Mouse (Mus musculus) forebrain, embryonic 14.5 days (tissue): ENCODE measurements at regions not wholly inside any gene's neighbourhood (a gene's known extent, or its start where the extent isn't known, plus 50 kb on each side); places are given as distances from the start of the nearest gene placed in this dataset.
A peak's percentile ranks its signal among the peaks of the same experiment; 100 is the strongest.

Experiments used
- ATAC-seq: fragments of 200-750 bp; cut with Nextera tagmentation; 2 replicates; pipeline ENCODE4 v1.8.0; 2017; ENCODE audit warnings: mild to moderate bottlenecking, moderate library complexity
- DNase-seq: peaks from one replicate; pipeline ENCODE4 v3.0.0-alpha.2; 2015; ENCODE audit warnings: low spot score
- H3K27ac ChIP-seq: fragments of 300-500 bp; sonication (generic); 2 replicates; pipeline ENCODE4 v1.5.1; 2014; ENCODE audit warnings: low read depth, mild to moderate bottlenecking, control low read depth, low read length, moderate library complexity
- H3K27me3 ChIP-seq: fragments of 300-500 bp; sonication (generic); replicated peaks from 2 replicates; pipeline ENCODE4 v1.6.1; 2014; ENCODE audit warnings: low read length, control low read depth, mixed read lengths; ENCODE audit not compliant: control insufficient read depth, insufficient read depth
- H3K36me3 ChIP-seq: fragments of 300-500 bp; sonication (generic); 2 replicates; pipeline ENCODE4 v1.6.1; 2014; ENCODE audit warnings: low read length, control low read depth; ENCODE audit not compliant: control insufficient read depth, insufficient read depth
- H3K4me1 ChIP-seq: fragments of 300-500 bp; sonication (generic); 2 replicates; pipeline ENCODE4 v1.6.1; 2014; ENCODE audit warnings: antibody characterized with exemption, low read length, control low read depth; ENCODE audit not compliant: control insufficient read depth, insufficient read depth
- H3K4me2 ChIP-seq: fragments of 300-500 bp; sonication (generic); 2 replicates; pipeline ENCODE4 v1.6.1; 2014; ENCODE audit warnings: mild to moderate bottlenecking, control low read depth, low read length
- H3K4me3 ChIP-seq: fragments of 300-500 bp; sonication (generic); 2 replicates; pipeline ENCODE4 v1.5.1; 2014; ENCODE audit warnings: low read depth, low read length, control low read depth
- H3K9ac ChIP-seq: fragments of 300-500 bp; sonication (generic); 2 replicates; pipeline ENCODE4 v1.6.1; 2014; ENCODE audit warnings: mild to moderate bottlenecking, low read length, control low read depth, moderate library complexity
- H3K9me3 ChIP-seq: fragments of 300-500 bp; sonication (generic); replicated peaks from 2 replicates; pipeline ENCODE4 v1.6.1; 2016; ENCODE audit warnings: low read length, control low read depth, mixed read lengths; ENCODE audit not compliant: control insufficient read depth
- WGBS: fragments of 180-500 bp; shearing (Covaris S2); extraction: QIAGEN DNeasy Blood & Tissue Kit; methylation state at CpG from one replicate; pipeline ENCODE4 v1.1.7; 2014; 5-methylcytosine and 5-hydroxymethylcytosine counted together

- Histone ChIP-seq H3K9me3 (no peaks in the 10 kb centered on the region), H3K27me3 (no peaks in the 10 kb centered on the region), H3K27ac (no peak overlapping the region), H3K36me3 (no peaks in the 10 kb centered on the region), H3K4me3 (no peak overlapping the region), H3K9ac (no peak overlapping the region), H3K4me1 (no peaks in the 10 kb centered on the region), H3K4me2 (no peak overlapping the region)
- DNase-seq (peak; percentile 41), ATAC-seq (0 out of 2 replicates have a peak, but pooled peaks have one; percentile 23)
- 62% methylated on average over 1 of the region's 1 CpGs for WGBS
These were observed 3344.8 kb upstream of the Gm6569 start for GRCm38 (mm10) chr15:70489548-70489947.

DNA sequence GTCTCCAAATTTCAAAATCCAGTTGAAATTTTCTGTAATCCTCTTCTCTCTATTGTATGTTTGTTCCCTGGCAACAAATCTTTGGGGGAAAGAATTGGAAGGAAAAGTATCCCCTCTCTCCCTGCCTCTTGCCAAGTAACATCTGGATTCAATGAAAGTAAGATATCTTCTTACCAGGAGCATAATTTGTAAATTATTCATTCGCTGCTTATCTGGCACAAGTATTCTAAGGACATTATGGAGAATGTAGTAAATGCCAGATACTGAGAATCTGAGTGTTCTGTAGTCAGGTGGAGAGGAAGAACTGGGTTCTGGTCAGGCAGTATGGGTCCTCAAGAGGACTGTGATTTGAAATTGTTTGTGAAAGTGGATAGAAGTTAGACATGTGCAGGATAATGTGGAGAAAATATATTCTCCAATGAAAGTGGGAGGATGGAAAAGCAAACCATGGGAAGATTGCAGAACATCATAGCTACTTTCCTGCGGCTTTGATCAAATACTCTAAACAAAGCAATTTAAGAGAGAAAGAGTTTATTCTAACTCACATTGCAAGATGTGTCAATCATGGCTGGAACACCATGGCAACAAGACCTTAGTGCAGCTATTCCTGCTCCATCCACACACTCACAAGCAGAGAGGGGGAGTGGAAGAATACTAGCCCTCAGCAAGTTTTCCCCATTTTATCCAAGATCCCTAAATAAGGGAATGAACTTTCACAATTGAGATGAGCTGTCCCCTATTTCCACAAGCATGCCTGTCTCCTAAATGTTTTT is 3327.1 kb upstream of the Gm6569 start:
- Histone ChIP-seq H3K9me3 (no peaks in the 10 kb centered on the region), H3K9ac (no peak overlapping the region), H3K4me3 (no peak overlapping the region), H3K4me1 (no peaks in the 10 kb centered on the region), H3K27me3 (no peaks in the 10 kb centered on the region), H3K36me3 (no peaks in the 10 kb centered on the region), H3K4me2 (no peak overlapping the region), H3K27ac (no peak overlapping the region)
- WGBS: 79% methylated on average over 2 of the region's 2 CpGs
- ATAC-seq (no peak), DNase-seq (no peak)

- WGBS: 29% methylated on average over 4 of the region's 4 CpGs
- peak; percentile 3 for DNase-seq
These were observed 3313.8 kb upstream of the Gm6569 start for GRCm38 (mm10) chr15:70520551-70520950.

GRCm38 (mm10) chr15:70554773-70555582 is 3279.4 kb upstream of the Gm6569 start:
- peak; percentile 91 for ATAC-seq
- peak; percentile 81 for DNase-seq
- Histone ChIP-seq H3K4me1 (peaks cover 3% of the 10 kb centered on the region; the same call in 1 of the 2 replicates), H3K36me3 (no peaks in the 10 kb centered on the region), H3K27ac (peak overlapping the region; percentile 23; the same call in 1 of the 2 replicates), H3K27me3 (no peaks in the 10 kb centered on the region), H3K9ac (no peak overlapping the region), H3K4me2 (peak overlapping the region; percentile 36), H3K4me3 (no peak overlapping the region), H3K9me3 (no peaks in the 10 kb centered on the region)
- whole genome bisulfite sequencing: 13% methylated on average over 18 of the region's 18 CpGs

More at GRCm38 (mm10) chr15:70520551-70520950, 3313.8 kb upstream of the Gm6569 start:
- Histone ChIP-seq H3K27me3 (no peaks in the 10 kb centered on the region), H3K36me3 (no peaks in the 10 kb centered on the region), H3K4me2 (no peak overlapping the region), H3K4me3 (no peak overlapping the region), H3K9ac (no peak overlapping the region), H3K9me3 (no peaks in the 10 kb centered on the region), H3K27ac (no peak overlapping the region), H3K4me1 (no peaks in the 10 kb centered on the region)
- no peak for ATAC-seq

DNA sequence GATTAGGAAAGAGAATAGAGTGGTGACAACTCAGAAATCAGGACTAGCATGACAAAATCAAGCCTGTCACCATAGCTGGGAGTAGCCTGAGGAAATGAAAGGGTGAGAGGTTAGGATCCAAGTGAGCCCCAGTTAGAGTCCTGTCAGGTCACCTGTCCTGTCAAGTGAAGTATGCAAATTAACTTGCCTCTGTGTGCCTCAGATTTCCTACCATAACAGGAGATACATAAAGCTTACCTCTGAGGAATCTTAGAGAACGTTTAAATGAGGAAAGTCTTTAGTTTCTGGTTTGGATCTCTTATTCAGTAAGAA is 3278.8 kb upstream of the Gm6569 start:
- ATAC-seq (no peak), DNase-seq (no peak)
- Histone ChIP-seq H3K27ac (no peak overlapping the region), H3K9ac (no peak overlapping the region), H3K9me3 (no peaks in the 10 kb centered on the region), H3K36me3 (no peaks in the 10 kb centered on the region), H3K4me1 (peaks cover 3% of the 10 kb centered on the region; the same call in 1 of the 2 replicates), H3K27me3 (no peaks in the 10 kb centered on the region), H3K4me3 (no peak overlapping the region), H3K4me2 (peak overlapping the region; percentile 36)
- 44% methylated on average over 1 of the region's 1 CpGs for WGBS

DNA sequence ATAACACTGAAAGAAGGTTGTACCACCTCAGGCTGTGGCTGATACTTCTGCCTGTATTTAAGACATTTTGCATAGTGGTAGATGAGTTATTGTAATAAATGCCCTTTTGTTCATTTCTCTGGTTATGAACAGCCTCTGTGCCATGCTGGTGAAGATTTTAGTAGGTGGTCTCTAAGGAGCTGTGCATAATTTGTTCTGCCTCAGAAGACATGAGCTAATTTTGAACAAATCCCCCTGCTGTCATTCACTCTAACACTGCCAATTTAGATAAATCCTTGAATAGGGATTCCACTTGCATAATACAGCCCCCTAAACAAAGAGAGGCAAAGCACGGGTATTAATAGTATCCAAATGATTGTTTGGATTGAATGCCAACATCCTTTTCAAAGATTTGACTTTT is 3240.1 kb upstream of the Gm6569 start:
- H3K9ac ChIP-seq: no peak overlapping the region
- ATAC-seq: peak; percentile 87
- no peaks in the 10 kb centered on the region for H3K36me3 ChIP-seq
- H3K4me2 ChIP-seq: no peak overlapping the region
- DNase-seq: peak; percentile 72
- WGBS: 2% methylated on average over 1 of the region's 1 CpGs
- no peak overlapping the region for H3K4me3 ChIP-seq
- no peak overlapping the region for H3K27ac ChIP-seq
- no peaks in the 10 kb centered on the region for H3K9me3 ChIP-seq
- 0 out of 2 replicates have a peak, but pooled peaks cover 4% of the 10 kb centered on the region for H3K27me3 ChIP-seq
- H3K4me1 ChIP-seq: peaks cover 6% of the 10 kb centered on the region

- H3K4me3 ChIP-seq: no peak overlapping the region
- no peak overlapping the region for H3K27ac ChIP-seq
- H3K4me2 ChIP-seq: no peak overlapping the region
- no peak overlapping the region for H3K9ac ChIP-seq
- H3K36me3 ChIP-seq: no peaks in the 10 kb centered on the region
- 0 out of 2 replicates have a peak, but pooled peaks cover 4% of the 10 kb centered on the region for H3K27me3 ChIP-seq
- ATAC-seq (no peak), DNase-seq (no peak)
- H3K4me1 ChIP-seq: no peaks in the 10 kb centered on the region
- WGBS: 52% methylated on average over 2 of the region's 2 CpGs
- H3K9me3 ChIP-seq: no peaks in the 10 kb centered on the region
These were observed 3233.4 kb upstream of the Gm6569 start for GRCm38 (mm10) chr15:70600762-70601489.

- Histone ChIP-seq H3K4me3 (no peak overlapping the region), H3K27me3 (no peaks in the 10 kb centered on the region), H3K4me2 (no peak overlapping the region), H3K9ac (no peak overlapping the region), H3K36me3 (no peaks in the 10 kb centered on the region), H3K4me1 (no peaks in the 10 kb centered on the region), H3K27ac (no peak overlapping the region), H3K9me3 (no peaks in the 10 kb centered on the region)
- DNase-seq: peak; percentile 73
- peak; percentile 29; the same call in 1 of the 2 replicates for ATAC-seq
- 82% methylated on average over 4 of the region's 4 CpGs for WGBS
These were observed 3229.1 kb upstream of the Gm6569 start for GRCm38 (mm10) chr15:70605251-70605650.
